Mouse (Mus musculus): ENCODE data around the gene Lrrc3.
"Not testable (repeated sequence)": the region's sequence is repeated elsewhere in the genome, so short reads cannot be mapped to it uniquely, and the experiment has no call there.

The Lrrc3 gene

DNA sequence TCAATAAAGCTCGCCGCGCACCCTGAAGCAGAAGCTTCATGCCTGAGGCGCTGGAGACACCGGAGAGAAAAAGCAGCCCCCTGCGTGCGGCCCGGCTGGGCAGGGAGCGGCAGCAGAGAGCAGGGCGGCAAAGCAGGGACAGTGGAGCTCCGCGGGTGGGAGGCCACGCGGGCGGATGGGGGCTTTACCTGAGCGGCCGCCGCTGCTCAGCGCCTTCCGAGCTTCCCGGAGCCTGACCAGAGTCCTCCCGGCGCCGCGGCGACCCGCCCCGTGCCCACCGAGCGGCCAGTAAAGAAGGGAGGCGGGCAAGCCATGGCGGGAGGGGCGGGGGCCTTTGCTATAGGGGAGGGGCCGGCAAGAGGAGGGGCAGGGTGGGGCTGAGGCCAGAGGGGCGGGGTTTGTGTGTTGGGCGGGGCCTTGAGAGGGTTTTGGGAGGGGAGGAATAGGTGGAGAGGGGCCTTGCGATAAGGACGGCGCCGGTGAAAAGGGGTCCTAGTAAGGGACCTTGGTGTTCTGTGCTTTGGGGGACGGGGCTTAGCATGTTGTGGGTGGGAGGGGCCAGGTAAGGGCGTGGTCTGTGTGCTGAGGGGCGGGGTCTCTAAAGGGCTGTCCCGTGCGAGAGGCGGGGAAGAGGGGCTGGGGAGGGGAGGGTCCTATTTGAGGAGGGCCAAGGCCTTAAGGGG, at the start of gene Lrrc3:
Gene Lrrc3 (minus strand): TSS at position 326 of the 683 bp plus-strand sequence.
- DNase-seq = peak; percentile 71

DNA sequence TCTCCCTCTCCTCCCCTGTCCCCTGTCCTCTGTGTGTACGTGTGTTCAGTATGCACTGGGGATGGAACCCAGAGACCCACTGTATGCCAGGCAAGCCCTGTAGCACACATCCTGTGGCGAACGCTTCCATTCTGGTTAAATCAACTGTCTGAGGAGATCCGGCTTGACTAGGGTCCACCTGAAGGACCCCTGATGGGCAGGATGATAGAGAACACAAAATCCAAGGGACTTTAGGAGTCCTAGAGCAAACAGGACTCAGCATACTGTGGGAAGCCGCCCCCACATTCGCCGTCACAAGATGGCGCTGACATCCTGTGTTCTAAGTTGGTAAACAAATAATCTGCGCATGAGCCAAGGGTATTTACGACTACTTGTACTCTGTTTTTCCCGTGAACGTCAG, 48.1 kb upstream of the Lrrc3 start:
- not testable (repeated sequence) for DNase-seq

DNA sequence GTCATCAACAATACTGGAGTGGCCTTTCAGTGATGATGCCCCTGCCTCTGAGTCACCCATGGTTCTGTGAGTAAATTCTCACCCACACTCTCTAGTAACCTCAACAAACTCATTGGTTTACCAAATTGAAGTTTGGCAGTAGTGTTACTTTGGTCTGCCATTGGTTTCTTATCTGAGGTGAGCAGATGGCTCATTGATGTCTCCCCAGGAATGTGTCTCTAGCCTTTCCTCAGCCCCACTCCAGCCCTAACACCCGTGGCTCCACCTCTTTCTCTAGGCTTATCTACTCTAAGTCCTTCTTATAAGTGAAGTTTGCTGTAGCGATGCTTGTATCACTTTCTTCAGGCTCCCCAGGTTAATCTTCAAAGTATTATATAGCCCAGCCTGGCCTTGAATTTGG, 37.3 kb upstream of the Lrrc3 start:
- no peak for DNase-seq

DNA sequence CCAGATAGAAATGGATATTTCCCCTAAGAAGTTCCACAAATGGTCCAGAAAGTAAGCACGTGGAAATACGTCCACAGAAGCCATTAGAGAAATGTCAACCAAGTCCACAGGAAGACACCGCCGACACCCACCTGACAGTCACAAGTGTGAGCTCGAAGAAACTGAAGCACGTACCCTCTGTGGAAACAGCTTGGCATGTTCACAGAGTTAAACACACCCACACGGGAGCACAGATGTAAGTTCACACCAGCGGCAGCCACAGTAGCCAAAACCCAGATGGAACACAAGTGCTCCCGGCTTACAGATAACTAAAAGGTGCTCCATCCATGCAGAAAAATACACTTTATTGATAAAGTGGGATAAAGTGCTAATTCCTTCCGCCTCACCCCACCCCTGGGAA, 25.0 kb upstream of the Lrrc3 start:
- no peak for DNase-seq

DNA sequence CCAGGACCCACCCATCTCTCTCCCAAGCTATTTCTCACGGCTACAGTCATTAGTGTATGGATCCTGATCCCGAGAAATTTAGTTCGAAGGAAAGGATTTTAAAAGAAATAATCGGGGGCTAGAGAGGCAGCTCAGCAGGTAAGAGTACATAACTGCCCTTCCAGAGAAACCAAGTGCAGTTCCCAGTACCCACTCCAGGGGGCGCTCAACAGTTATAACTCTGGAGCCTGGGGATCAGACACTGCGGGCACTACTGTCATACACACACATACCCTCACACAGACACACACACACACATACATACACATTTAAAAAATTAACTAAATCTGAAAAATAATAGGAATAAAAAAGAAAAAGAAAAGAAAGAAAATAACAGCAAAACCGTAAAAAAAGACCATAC, 23.8 kb upstream of the Lrrc3 start:
- peak; percentile 46 for DNase-seq

DNA sequence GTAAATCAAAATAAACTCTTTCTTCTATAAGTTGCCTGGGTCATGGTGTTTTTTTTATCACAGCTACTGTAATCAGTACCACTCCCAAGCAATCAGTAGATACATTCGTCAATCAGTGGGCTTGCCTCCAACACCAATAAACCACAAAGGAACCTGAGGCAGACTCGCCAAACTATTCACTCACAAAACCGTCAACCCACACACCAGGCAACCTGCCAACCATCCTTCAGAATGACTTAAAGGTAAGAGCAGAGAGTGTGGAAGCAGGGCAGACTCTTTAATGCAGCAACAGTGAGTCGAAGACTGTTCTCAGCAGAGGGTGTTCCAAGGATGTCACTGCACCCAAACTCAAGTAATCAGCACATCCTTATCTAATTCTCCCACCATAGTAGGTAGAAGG, 20.3 kb upstream of the Lrrc3 start:
- DNase-seq = no peak

DNA sequence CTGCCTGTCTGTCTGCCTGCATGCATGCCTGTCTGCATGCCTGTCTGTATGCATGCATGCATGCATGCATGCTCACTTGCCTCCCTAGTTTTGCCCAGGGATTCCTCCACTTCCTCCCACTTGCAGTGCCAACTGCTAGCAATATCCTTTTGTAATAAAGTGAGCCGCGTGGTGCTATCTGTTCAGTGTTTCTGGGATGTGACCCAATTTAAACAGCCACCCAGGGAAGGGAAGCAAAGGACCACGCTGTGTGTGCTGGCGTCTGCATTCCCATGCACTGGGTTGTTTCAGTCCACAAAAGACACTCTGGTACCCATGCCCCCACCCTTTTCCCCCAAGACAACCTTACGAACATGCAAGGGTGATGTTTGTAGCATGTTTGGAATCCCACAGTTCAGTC, 18.7 kb upstream of the Lrrc3 start:
- no peak for DNase-seq

DNA sequence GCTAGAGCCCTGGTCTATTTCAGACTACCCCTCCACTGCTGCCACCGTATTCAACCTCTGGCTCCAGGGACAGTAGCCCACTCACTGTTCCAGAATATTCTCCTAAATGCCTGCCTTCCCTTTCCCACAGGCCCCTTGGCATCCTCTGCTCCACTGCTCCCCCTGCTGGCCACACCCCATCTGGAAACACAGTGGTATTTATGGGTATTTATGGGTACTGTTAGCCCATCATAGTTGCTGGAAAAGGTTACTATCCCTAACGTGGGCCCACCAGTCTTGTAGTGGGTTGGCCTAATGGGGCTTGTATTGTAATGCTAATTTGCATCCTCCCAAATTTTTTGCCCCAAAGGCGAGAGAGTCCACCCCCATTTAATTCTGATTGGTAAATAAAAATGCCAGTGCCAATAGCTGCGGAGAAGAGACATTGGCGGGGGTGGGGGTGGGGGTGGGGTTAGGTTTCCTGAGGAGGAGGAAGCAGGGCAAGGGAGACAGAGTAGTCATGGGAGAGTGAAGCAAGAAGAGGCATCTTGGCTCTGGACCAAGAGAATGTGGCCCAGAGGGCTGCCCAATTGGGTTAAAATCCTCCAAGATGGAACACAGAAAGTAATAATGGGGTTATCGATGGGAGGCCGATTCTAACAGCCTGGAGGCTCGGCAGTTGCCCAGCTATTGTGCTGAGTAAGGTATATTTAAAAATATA, 14.4 kb upstream of the Lrrc3 start:
- DNase-seq = peak; percentile 66

DNA sequence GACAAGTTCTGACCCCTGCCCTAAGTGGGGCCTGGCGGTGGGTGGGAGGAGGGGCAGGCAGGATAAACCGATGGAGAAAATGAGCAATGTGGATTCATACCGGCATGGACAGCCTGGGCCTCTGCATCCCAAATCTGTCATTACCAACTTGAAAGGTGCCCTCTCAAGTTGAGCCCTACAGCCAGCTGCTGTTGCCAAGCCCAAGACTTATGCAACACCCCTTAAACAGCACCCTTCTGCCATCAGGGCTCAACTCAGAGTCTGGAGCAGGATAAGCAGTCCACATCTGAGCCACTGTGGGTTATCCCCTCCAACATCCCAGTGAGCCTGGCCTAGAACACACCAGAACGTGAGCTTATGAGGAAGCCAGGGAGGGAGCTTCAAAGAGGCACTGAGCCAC, 11.0 kb upstream of the Lrrc3 start:
- no peak for DNase-seq

DNA sequence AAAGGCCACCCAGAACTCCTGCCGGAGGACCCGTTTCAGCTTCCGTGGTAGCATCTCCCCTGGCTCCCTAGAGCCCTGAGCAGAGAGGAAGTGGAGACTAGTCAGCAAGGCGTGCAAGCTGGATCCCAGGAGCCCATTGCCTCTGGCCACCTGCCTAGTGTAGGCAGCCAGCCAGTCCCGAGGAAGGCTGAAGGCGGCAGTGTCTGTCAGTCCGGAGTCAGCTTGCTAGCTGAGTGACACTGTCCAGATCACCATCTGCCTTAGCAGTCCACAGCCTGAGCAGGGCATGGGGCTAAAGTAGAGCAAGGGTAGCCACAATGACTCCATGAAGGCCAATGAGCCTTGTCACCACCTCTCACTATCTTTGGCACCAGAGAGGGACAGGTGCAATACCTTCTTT, 10.3 kb upstream of the Lrrc3 start:
- no peak for DNase-seq

DNA sequence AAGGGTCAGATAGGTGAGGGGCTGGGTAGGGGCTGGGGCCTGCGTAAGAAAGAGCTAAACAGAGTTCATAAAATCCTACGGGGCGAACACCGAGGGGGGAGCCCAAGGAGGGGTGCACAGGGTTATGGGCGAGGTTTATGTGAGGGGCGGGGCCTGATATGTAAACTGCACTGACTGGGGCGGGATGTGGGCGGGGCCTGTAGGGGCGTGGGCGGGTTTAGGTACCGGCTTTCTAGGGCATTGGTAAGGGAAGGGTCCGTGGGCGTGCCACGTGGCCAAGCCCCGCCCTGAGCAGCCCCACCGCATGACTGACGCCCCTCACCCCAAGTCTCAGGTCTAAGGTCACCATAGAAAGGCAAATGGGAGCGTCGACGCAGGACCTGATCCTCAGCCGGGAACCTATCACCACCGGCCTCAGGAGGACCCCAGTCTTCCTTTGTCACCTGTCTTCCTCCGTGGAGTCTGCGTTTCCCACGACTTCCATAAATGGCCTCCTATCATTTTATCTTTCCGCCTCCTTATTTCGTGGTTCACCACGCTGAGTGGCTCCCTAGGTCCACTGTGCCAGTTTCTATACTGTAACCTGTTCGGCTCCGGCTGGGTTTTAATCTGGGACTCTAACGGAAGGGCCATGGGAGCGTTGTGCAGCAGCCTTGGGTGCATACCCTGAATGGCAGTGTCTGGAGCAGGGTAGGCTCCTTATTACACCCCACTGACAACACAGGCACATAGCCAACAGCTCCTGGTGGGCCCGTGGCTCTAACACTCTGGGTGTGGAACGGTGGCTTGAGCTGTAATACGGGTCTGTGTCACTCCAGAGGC, 769 bp upstream of the Lrrc3 start:
- DNase-seq = peak; percentile 88

DNA sequence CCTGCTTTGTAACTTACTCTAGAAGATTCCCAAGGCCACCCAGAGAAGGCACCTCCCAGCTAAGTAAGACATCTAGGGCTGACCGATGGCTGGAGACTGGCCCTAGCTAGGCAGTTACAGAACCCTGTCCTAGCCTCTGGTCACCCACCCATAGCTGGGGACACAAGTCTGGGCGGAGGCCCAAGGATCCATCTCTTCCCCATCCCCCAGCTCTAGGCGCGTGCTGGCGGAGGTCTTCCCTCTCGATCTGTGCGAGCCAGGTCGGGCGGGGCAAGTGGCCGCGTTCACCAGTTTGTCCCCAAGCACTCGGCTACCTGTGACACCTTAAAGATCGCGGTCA, 495 bp downstream of the Lrrc3 start:
- DNase-seq = no peak

DNA sequence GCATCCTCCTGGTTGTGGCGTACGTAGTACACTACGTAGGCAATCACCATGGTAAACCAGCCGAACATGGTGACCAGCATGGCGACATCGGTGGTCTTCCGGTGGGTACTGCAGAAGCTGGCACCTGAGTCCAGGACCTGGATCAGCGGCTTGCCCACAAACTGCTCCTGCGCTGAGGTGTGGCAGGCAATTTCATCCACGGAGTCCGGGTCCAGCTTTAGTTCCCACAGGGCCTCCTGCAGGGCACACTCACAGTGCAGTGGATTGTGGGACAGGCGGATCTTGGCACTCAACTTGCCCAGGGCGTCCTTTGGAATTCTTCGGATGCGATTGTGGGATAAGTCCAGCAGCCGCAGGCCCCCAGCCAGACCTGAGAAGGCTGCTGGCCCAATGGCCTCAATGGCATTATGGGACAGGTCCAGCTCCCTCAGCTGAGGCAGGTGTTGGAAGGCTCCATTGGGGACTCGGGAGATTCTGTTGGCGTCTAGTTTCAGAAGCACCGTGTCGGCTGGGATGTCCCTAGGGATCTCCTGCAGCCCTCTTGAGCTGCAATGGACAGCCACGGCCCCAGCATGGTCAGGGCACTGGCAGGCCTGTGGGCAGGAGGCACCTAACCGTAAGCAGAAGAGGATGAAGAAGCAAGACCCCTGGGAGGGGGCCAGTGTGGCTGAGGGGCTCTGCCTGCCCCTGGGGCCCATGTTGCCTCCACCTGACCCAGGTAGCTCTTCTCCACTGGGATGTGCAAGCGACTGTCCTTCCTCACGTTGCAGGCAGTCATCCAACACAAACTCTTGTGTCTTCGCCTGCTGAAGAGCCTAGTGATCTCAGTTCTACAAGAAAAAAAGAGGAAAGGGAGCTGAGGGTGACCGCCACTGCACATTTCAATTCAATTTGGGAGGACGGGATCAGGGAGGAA, 1.2 kb downstream of the Lrrc3 start:
- peak; percentile 12 for DNase-seq

DNA sequence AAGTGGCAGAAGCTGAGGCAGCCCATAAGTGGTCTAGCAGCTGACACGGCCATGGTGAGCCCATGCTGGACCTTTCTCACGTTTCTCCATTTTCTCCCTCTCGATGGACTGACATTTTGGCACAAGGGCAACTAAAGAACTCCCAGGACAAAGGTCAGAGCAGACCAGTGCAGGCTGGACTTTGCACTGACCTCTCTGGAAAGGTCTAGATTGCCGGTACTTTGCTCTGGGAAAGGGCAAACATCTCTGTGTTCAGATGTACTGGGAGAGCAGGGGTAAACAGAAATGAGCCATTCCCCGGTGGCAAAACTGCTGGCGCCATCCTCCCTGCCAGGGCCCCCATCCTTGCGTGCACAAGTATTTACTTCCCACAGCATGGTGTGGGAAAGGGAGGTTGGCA, 2.2 kb downstream of the Lrrc3 start:
- no peak for DNase-seq

DNA sequence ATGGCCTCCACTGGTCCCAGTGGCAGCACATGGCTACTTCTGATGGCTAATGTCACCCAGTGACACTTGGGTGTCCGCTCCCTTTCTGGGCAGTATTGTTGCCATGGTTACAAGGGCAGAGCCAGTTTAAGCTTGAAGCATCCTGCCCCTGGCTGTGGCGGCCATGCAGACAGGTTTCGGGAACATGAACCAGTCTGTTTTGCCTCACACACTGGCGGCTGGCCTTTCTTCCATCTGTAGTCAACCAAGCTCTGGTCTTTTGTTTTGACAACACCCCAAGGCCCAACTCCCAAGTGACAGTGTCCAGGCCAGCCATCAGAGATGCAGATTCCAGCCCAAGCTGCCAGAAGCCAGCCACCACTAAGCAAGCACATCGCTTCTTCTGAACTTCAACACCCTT, 6.8 kb downstream of the Lrrc3 start:
- no peak for DNase-seq

DNA sequence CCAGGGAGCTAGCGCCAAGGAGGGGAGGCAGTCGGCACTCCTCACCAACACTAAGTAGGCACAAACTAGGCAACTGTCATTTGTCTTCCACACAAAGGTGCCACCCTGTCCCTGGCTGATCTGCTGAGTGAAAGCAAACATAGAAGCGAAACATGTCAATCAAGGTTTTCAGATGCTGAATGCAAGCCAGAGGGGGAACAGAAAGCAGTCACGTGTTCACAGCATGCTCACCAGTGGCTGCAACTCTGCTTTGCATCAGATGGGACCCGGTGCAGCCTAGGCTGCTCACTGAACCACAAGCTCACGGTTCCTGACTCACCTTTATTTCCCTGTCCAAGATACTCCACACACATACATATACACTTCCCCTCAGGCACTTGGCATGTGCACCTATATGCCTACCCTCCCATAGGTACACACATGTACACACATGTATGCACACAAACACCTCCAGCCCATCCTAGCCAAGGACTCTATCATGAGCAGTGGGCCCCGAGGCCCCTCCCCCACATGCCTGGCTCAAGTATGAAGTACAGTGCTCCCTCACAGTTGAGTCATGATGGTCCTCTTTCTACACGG, 11.3 kb downstream of the Lrrc3 start:
- DNase-seq = no peak

DNA sequence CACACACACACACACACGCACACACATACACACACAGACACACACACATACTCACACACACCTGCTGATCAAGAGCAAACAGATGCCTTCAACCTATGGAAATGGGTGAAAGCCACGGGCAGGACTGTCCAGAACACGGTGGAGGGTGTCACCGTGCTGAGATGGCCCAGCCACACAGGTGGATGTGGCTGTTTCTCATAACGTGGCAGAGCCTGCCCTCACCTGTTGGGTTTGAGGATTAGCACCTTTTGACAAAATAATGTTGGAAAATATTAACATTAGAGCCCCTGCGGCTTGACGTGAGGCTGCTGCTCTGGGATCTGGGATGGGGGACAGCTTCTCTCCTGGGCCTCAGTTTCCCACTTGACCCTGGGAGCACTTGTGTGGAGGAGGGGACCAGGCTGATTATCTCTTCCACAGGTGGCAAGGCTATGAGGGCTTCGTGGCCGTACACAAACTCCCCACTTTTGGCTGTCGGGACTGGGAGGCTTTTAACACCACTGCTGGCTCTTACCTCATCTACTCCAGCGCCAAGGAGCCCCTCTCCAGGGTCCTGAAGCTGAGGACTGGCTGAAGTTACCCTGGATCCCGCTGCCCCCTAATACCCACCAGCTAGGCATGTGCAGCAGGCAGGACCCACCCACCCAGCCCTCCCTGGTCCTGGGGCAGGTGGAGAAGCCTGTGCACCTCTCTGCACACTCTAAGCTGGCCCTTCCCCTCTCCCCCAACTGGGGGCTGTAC, 16.2 kb downstream of the Lrrc3 start:
- DNase-seq = no peak

DNA sequence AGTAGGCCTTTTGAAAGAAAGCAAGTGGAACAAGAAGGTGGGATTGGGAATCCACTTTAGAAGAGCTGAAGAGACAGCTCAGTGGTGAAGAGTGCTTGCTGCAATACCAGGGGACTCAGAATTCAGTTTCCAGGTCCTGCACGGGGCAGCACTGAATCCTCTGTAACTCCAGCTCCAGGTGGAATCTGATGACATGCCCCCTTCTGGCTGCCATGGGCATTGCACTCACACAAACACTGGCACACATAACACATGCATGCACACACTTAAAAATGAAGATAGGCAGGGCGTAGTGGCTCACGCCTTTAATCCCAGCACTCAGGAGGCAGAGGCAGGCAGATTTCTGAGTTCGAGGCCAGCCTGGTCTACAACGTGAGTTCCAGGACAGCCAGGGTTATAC, 19.8 kb downstream of the Lrrc3 start:
- DNase-seq = no peak

DNA sequence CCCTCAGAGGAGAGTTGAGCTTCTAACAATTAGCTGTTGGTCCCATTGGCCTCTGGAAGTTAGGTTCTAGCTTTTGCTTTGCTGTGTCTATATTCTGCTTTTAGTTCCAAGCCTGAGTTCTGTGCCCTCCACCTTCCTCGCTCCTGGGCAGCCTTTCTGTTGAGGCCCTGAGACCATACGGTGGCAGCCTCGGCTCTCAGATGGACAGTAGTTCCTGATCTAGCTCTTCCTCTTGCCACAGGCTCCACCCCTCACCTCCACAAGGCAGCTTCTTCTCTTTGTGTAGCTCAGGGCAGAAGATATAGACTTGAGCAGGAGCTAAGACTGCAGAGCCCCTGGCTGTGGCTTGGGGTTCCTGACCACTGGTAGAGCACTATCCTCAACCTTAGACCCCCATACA, 22.0 kb downstream of the Lrrc3 start:
- no peak for DNase-seq

DNA sequence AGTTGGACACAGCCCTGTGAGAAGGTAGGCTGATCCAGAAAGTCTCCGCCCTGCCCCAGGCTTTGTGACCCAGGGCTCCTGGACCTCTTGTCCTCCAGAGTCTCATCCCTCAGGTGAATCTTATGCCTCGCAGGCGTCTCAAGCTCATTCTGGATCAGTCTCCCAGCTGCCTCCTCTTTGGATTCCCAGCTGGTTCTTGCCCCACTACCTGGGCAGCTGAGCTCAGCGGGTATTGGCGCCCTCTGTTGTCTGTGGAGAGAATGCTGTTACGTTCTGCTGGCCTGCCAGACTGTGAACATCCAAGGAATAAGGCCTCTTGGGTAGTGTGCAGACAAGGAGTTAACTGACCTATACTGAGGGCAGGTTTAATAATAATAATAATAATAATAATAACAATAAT, 23.4 kb downstream of the Lrrc3 start:
- DNase-seq = no peak

DNA sequence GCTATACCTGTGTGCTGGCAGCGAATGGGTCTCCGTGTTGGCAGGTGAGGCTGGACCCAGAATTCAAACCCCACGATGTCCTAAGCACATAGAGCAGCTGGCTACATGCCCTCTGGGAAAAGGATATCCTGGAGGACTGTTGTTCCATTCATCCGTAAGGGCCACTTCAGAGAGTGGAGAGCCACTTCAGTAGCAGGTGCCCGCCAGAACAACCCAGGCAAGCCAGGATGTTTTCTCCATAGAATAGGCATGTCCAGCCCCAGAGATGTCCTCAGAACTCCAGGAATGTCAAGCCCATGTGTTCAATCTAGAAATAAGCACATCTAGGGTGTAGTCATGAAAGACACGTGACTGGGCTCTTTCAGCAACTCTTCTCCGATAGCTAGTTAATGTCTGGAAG, 32.7 kb downstream of the Lrrc3 start:
- DNase-seq = no peak

DNA sequence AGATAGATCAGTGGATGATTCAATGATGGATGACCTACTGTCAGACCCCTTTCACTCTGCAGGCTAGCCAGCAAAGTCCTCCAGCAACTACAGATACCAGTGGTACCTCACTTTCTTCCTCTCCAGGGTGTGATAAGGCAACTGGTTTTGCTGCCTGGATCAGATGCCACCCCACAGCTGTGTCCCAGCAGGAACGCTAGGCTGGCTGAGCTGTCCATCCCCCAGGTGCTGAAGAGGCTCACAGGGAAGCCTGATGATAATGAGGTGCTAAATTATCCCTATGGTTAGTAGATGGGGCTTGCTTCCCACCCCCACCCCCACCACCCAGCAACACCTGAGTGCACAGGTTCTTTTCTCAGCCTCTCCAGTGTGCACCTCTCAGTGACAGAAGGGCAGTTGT, 34.8 kb downstream of the Lrrc3 start:
- DNase-seq = no peak
